Mouse (Mus musculus): Measurements from ENCODE around the gene Panx2. TPM values are rescaled to one million over a fixed set of nuclear protein-coding genes. Genes with fewer than 3 reads are reported as not detected.

The Panx2 gene
- total RNA-seq (2014; fragmentation: Nextera tagmentation) (not detected in 2 replicates), total RNA-seq (2017) (not detected in 2 replicates)

DNA sequence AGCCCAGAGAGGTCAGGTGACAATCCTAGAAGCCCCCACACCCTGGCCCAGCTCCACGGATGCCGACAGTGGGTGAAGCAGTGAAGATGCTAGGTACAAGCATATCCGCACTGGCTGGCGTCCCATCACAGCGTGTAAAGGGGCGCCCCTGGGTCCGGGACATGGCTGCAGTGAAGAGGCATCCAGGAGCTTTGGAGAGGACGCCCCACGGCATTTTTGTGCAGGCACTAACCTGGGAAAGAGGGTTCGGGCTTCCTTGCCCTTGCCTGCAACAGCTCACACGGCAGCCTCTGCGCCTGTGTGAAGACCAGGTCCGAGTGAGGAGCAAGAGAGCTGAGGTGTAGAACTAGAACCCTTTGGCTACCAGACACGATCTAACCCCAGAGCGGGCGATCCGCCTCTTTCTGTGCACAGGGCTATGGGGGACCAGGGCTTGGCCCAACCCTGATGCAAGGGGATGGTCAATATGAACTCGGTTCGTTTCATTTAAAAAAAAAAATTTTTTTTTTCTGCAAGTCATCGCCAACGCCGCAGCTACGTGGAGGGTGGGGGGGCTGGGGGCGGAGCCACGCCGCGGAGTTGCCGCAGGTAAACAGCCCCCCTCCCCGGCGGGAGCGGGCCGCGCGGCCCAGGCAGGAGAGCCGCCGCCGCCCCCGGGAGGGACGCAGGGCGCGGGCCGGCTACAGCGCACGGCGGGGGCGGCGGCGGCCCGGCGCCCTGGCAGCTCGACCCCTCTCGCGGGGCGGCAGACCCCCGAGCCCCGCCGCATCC, at the start of gene Panx2:
Panx2 (plus strand) TSS at position 574 of the 771 bp plus-strand sequence.
- 0 out of 2 replicates have a peak, but pooled peaks have one; percentile 19 for ATAC-seq (replicated peaks; ENCODE audit: low FRiP score, low TSS enrichment, poor library complexity, severe bottlenecking)

DNA sequence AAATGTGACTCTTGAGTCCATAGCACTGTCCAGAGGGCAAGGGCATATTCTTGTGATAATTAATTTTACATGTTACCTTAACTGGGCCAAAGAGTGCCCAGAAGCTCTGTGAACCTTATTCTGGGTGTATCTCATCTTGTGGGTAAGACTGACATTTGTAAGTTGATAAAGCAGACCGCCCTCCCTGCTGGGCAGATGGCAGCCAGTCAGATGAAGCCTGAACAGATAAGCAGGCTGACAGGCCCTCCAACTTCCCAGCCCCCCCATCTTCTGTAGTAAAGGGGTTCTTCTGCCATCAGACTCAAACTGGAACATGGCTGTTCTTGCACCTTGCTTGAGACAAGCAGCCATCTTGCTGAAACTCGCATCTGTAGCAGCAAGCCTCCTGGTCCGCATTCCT, 42.8 kb upstream of the Panx2 start:
- ATAC-seq (replicated peaks; ENCODE audit: low FRiP score, low TSS enrichment, poor library complexity, severe bottlenecking), result 0 out of 2 replicates have a peak, but pooled peaks have one; percentile 44

DNA sequence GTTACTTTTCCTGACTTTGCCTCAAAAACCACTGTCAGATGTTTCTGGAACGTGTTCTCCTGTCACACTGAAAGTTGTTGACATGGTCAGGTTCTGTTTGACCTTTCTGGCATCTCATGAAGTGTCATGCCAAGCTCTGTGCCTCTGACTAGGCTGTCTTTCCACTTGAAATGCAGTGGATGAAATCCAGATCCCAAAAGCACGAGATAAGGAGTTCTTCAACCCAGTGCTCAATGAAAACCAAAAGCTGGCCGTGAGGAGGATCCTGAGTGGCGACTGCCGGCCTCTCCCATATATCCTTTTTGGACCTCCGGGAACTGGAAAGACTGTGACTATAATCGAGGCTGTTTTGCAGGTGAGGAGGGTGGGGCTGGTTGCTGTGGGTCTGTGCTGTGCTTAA, 39.4 kb upstream of the Panx2 start:
- ATAC-seq (replicated peaks; ENCODE audit: low FRiP score, low TSS enrichment, poor library complexity, severe bottlenecking), result no peak

DNA sequence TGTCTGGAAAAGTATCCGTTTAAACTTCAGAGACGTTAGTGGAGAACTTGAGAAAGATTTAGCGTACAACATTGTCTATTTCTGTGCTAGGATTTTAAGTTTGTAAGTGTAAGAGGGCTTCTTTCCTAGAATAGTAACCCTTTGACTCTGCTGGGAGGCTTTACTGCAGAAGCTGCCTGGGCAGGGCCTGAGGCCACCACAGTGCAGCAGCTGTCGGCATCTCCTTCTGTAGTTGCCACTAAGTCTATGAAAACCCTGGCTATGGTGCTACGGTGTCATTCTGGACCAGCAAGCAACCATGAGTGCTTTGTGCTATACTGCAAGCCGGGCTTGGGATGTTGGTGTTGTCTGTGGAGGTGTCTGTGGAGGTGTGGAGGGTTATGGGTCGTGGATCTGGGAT, 39.0 kb upstream of the Panx2 start:
- no peak for ATAC-seq (replicated peaks; ENCODE audit: low FRiP score, low TSS enrichment, poor library complexity, severe bottlenecking)

DNA sequence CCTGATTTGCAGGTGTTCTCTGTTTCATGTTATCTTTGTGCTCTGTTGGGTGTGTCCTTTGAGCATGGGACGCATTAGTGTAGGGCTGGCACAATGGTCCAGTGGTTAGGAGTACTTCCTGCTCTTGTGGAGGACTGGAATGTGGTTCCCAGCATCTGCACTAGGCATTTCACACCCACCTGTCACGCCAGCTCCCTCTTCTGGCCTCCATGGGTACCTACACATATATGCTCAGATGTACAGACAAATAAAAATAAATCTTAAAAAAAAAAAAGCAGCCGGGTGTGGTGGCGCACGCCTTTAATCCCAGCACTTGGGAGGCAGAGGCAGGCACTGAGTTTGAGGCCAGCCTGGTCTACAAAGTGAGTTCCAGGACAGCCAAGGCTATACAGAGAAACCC, 15.2 kb upstream of the Panx2 start:
- no peak for ATAC-seq (replicated peaks; ENCODE audit: low FRiP score, low TSS enrichment, poor library complexity, severe bottlenecking)

DNA sequence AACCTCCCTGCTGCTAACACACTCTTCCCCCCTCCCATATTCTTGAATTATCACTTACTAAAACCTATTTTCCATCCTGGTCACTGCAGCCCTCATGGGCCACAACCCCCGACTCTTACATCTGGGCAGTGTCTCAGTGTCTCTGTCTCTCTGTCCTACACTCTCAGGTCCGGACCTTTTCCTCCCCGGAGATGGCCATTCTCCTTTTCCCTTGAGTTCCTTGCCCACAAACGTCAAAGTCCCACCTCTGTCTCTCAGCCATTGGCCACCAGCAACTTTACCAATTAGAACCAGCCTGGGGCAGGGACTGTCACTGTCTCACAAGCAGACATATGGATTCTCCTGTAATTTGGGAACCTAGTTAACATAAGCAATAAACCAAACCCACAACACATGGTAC, 13.2 kb upstream of the Panx2 start:
- no peak for ATAC-seq (replicated peaks; ENCODE audit: low FRiP score, low TSS enrichment, poor library complexity, severe bottlenecking)

DNA sequence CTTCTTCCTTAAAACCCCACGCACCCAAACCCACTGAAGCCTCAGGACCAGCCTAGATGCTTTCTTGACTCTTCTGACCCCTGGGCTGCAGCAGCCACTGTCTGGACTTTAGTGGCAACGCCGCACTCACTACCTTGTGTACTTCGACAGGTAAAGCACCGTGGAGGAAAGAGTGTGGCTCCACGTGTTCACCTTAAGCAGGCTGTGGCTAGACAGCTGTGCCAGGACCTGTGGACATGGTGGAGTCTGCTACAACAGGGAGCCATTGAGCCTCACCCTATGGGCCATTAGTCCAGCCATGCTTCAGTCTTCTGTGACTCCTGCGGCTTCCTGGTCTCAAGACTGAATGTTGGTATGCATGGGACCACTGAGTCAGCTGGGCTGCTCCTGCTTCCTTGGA, 4.9 kb upstream of the Panx2 start:
- no peak for ATAC-seq (replicated peaks; ENCODE audit: low FRiP score, low TSS enrichment, poor library complexity, severe bottlenecking)

DNA sequence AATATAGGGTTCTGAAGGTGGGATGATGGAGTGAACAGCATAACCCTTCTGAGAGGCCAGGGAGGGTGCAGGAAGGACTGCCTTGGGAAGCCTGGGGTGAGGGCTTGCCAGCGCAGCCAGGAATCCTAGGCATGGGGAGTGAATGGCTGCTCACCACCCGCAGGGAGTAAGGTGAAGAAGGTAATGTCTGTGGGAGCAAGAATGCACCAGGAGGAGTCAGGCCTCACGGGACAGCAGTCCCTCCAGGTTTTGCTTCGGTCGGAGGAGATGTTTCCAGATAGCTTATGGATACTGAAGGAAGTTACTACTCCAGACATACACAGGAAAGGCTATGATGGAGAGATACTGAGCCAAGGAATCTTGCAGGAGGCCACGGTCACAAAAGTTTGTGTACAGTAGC, 798 bp upstream of the Panx2 start:
- ATAC-seq (replicated peaks; ENCODE audit: low FRiP score, low TSS enrichment, poor library complexity, severe bottlenecking), result no peak

DNA sequence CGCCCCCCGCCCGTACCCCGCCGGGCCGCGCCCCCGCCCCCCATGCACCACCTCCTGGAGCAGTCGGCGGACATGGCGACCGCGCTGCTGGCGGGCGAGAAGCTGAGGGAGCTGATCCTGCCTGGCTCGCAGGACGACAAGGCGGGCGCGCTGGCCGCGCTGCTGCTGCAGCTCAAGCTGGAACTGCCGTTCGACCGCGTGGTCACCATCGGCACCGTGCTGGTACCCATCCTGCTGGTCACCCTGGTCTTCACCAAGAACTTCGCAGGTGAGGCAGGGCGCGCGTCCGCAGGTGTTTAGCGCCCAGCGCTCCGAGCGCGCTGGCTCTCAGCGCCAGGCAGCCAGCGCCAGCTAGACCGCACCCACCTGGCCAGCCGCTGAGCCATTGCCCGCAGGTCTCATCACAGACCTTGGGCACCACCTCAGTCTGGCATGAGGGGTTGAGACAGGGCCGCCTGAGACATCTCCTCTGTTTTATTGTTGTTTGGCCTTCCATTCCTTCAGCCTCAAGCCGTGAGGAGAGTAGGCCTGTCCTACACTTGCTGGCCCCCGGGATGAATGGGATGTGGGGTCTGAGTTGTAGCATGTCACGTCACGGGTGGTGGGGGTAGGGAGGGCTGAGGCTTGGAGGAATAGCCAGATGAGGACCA, 623 bp downstream of the Panx2 start:
- no peak for ATAC-seq (replicated peaks; ENCODE audit: low FRiP score, low TSS enrichment, poor library complexity, severe bottlenecking)

DNA sequence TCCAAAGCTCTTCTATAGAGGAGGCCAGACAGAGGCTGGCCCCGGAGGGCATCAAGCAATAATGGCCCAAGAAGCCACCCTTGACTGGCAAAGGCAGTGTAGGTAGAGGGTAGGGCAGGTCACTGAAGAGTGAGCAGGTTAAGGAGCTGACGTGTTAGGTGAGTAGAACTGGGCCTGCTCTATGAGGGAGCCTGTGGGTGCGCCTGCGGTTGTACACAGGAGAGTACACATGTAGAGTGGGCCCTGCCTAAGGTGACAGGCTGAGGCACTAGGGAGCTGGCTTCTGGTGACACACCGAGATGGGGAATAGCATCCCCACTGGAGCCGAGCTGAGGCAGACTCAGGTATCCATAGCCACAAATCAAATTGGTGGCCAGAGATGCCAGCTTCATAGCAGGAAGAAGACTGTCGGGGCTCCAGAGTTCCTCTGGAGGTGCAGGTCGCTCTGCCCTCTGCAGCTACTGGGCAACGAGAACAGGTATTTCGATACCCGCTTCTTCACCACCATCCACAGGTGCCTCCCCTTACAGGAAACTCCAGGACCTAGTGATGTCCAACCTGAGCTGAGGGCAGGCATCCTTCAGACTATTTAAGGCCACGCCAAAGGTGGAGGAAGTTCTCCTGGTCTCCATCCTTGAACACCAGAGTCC, 1.4 kb downstream of the Panx2 start:
- ATAC-seq (replicated peaks; ENCODE audit: low FRiP score, low TSS enrichment, poor library complexity, severe bottlenecking), result no peak

DNA sequence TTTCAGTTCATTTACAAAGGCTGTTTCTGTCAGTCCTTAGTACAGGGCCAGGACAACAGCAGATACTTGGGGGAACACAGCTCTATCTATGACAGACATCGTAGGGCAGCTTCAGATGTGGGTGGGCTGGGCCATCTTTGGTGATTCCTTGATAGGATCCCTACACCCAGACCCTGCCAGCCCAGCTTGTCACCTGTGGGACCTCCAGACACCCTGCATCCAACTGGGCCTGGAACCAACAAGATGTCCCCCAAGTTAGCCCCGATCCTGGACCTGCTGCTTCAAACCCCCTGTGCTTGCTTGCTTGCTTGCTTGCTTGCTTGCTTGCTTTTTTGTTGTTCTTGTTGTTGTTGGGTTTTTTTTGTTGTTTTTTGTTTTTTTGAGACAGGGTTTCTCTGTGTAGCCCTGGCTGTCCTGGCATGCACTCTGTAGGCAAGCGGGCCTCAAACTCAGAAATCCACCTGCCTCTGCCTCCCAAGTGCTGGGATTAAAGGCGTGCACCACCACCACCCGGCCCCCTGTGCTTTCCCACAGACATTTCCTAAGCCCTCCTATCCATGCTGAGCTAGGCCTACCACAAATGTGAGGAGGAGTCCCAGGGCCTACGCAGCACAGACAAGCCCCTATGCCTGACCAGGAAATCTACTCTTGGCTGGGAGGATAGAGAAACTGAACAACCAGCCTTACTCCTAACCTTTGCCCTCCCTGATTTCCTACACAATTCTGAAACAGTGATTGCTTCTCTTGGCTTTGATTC, 2.4 kb downstream of the Panx2 start:
- no peak for ATAC-seq (replicated peaks; ENCODE audit: low FRiP score, low TSS enrichment, poor library complexity, severe bottlenecking)

DNA sequence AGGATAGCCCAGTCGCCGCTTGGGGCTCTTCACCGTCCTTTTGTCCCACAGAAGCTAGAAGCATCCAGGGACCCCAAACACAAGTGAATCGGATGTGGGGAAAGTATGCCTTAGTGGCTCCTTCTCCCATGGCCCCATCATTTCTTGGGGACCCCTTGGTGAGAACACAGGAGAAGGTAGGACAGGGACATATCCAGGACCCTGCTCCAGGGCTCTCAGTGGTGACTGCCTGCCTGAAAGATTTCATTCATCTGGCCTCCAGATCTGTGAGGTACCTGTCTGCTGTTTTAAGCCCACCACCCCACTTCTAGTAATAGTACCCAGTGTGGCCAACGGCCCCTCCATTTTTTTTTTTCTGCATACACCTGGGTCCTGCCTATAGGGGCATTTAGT, 3.0 kb downstream of the Panx2 start:
- ATAC-seq (replicated peaks; ENCODE audit: low FRiP score, low TSS enrichment, poor library complexity, severe bottlenecking), result no peak

DNA sequence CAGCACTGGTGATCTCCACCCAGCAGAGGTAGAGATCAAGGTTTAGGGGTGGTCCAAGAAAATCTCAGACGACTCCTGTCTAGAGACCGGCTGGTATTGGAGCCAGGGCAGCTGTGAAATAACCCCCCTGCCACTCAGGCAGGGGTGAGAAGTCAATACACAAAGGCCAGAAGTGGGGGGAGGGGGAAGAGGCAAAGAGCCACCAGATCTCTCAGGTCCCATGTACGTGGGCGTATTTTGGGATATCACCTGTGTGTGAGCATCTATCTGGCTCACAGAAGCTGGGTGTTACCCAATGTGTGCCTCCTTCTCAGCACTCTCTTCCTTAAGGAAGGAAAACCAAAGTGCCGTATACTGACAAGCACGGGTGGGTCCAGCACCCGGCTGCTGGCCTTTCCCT, 3.5 kb downstream of the Panx2 start:
- ATAC-seq (replicated peaks; ENCODE audit: low FRiP score, low TSS enrichment, poor library complexity, severe bottlenecking), result no peak

DNA sequence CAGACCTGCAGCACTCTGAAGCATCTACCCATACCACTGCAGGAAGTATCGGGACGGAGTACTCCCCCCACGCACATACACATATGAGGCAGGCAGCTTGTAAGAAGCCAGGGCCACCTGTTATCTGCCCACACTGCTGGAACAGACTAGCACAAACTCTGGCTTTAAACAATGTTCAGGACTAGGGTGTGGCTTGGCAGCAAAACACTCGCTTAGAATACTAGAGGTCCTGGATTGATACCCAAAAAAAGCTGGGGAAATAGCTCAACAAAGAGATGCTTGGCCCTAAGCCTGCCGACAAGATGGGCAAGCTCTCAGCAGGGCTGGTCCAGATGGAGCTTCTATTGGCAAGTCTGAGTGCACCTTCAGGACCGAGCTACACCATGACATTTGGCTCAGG, 4.0 kb downstream of the Panx2 start:
- no peak for ATAC-seq (replicated peaks; ENCODE audit: low FRiP score, low TSS enrichment, poor library complexity, severe bottlenecking)

DNA sequence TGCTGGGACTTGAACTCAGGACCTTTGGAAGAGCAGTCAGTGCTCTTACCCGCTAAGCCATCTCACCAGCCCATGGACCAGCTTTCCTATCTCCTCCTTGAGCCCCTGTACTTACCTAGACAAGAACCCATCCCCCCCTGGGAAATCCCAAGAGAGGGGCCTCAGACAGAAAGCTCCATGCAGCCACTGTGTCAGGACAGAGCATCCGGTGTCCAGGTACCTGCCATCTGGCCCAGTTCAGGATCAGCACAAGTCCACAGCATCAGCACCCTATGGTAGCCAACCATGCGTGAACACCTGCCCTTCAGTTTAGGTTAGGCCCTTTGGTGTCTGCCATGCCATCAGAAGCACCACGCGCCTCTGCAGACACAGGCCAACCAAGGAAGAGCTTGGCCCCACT, 5.4 kb downstream of the Panx2 start:
- no peak for ATAC-seq (replicated peaks; ENCODE audit: low FRiP score, low TSS enrichment, poor library complexity, severe bottlenecking)

DNA sequence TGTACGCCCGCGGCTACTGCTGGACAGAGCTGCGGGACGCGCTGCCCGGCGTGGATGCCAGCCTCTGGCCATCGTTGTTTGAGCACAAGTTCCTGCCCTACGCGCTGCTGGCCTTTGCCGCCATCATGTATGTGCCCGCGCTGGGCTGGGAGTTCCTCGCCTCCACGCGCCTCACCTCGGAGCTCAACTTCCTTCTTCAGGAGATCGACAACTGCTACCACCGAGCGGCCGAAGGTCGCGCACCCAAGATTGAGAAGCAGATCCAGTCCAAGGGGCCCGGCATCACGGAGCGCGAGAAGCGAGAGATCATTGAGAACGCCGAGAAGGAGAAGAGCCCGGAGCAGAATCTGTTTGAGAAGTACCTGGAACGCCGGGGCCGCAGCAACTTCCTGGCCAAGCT, 8.1 kb downstream of the Panx2 start:
- ATAC-seq (replicated peaks; ENCODE audit: low FRiP score, low TSS enrichment, poor library complexity, severe bottlenecking), result no peak

DNA sequence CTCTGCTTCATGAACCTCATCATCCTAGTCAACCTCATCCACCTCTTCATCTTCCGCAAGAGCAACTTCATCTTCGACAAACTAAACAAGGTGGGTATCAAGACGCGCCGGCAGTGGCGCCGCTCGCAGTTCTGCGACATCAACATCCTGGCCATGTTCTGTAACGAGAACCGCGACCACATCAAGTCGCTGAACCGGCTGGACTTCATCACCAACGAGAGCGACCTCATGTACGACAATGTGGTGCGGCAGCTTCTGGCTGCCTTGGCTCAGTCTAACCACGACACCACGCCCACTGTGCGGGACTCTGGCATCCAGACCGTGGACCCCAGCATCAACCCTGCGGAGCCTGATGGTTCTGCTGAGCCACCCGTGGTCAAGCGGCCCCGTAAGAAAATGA, 8.7 kb downstream of the Panx2 start:
- ATAC-seq (replicated peaks; ENCODE audit: low FRiP score, low TSS enrichment, poor library complexity, severe bottlenecking), result no peak

DNA sequence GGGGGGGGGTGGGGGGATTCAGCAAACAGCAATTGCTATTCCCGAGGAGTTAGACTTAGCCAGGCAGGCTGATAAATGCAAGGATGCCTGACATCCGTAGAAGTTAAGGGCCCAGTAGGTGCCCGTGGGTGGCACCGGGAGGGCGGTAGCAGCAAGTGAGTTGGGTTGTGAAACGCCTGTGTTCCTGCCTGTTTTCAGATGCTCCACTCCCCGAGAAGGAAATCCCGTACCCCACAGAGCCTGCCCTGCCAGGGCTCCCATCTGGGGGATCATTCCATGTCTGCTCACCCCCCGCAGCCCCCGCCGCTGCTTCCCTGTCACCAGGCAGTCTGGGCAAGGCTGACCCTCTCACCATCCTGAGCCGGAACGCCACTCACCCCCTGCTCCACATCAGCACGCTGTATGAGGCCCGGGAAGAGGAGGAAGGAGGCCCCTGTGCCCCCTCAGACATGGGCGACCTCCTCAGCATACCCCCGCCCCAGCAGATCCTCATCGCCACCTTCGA, 9.9 kb downstream of the Panx2 start:
- no peak for ATAC-seq (replicated peaks; ENCODE audit: low FRiP score, low TSS enrichment, poor library complexity, severe bottlenecking)

DNA sequence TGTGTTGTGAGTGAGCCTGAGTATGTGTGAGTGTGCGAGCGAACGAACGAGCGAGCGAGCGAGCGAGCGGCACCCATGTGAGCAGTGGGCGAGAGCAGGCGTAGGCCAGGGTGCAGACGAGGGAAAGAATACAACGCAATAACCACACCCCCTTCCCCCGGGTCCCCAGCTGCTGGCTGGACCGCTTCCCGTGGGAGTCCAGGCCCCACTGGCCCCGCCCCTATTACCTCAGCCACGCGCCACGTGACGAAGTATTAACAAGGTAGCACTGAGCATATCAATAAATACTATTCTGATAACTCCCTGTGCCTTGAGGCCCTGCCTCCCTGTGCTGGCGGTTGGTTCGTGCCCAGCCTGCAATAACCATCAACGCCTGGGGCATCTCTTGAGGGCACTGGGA, 11.1 kb downstream of the Panx2 start:
- ATAC-seq (replicated peaks; ENCODE audit: low FRiP score, low TSS enrichment, poor library complexity, severe bottlenecking), result no peak

Measured in megakaryocyte-erythroid progenitor cell, adult 5-6 weeks (primary cell).